Mouse (Mus musculus) heart, postnatal 0 days (tissue): ENCODE measurements around the gene Tmem101. TPM values are rescaled to one million over a fixed set of nuclear protein-coding genes. Genes with fewer than 3 reads are reported as not detected.

Source experiments
- ATAC-seq: fragments of 200-750 bp; cut with Nextera tagmentation; 2 replicates; pipeline ENCODE4 v1.8.0; 2017; ENCODE audit warnings: low read depth, moderate number of reproducible peaks, moderate library complexity; ENCODE audit not compliant: insufficient read depth
- DNase-seq: peaks from one replicate; pipeline ENCODE4 v3.0.0-alpha.2; 2016; ENCODE audit warnings: low spot score
- H3K27ac ChIP-seq: fragments of 300-500 bp; sonication (generic); 2 replicates; pipeline ENCODE4 v1.5.1; 2014; ENCODE audit warnings: low read depth, mild to moderate bottlenecking
- H3K27me3 ChIP-seq: fragments of 300-500 bp; sonication (generic); 2 replicates; pipeline ENCODE4 v1.6.1; 2014; ENCODE audit warnings: low read length, mixed read lengths; ENCODE audit not compliant: control insufficient read depth, insufficient read depth
- H3K36me3 ChIP-seq: fragments of 300-500 bp; sonication (generic); replicated peaks from 2 replicates; pipeline ENCODE4 v1.6.1; 2014; ENCODE audit warnings: low read length, mixed read lengths; ENCODE audit not compliant: control insufficient read depth, insufficient read depth
- H3K4me1 ChIP-seq: fragments of 300-500 bp; sonication (generic); 2 replicates; pipeline ENCODE4 v1.6.1; 2014; ENCODE audit warnings: antibody characterized with exemption; ENCODE audit not compliant: control insufficient read depth, insufficient read depth
- H3K4me2 ChIP-seq: fragments of 300-500 bp; sonication (generic); 2 replicates; pipeline ENCODE4 v1.6.1; 2014; ENCODE audit warnings: low read depth, mild to moderate bottlenecking, low read length, moderate library complexity
- H3K4me3 ChIP-seq: fragments of 300-500 bp; sonication (generic); 2 replicates; pipeline ENCODE4 v1.5.1; 2014; ENCODE audit warnings: low read depth, low read length
- H3K9ac ChIP-seq: fragments of 300-500 bp; sonication (generic); replicated peaks from 2 replicates; pipeline ENCODE4 v1.6.1; 2014; ENCODE audit warnings: low read depth, low read length, mixed read lengths
- H3K9me3 ChIP-seq: fragments of 300-500 bp; sonication (generic); replicated peaks from 2 replicates; pipeline ENCODE4 v1.6.1; 2016; ENCODE audit warnings: low read length; ENCODE audit not compliant: control insufficient read depth
- CTCF ChIP-seq: IDR thresholded peaks from 2 replicates; pipeline ENCODE4 v1.5.1; 2016; ENCODE audit warnings: antibody characterized with exemption, control low read depth, low read depth
- EP300 ChIP-seq: IDR thresholded peaks from 2 replicates; pipeline ENCODE4 v1.6.1; 2016; ENCODE audit warnings: antibody characterized with exemption, low read depth
- WGBS: fragments of 180-500 bp; shearing (Covaris S2); extraction: QIAGEN DNeasy Blood & Tissue Kit; methylation state at CpG from one replicate; pipeline ENCODE4 v1.1.7; 2014; 5-methylcytosine and 5-hydroxymethylcytosine counted together
- polyA plus RNA-seq: library from polyadenylated mRNA; unstranded; fragments of >200 nt; fragmentation: Nextera tagmentation; extraction: Ambion mirVana; gene quantifications from 2 replicates; pipeline ENCODE4 v1.2.1, GENCODE M21; 2015
- total RNA-seq: library from RNA; depleted of rRNA; stranded (reverse); fragments of >200 nt; gene quantifications from 2 replicates; pipeline ENCODE4 v1.2.3, GENCODE M21; 2014; ENCODE audit warnings: low replicate concordance; rRNA removed

The Tmem101 gene
- total and polyA plus RNA-seq, 2 experiments from 2014 or later, result 21.9 to 45.8 TPM

- no peaks in the 10 kb centered on the region for H3K27me3 ChIP-seq
- no peak overlapping the region for H3K4me3 ChIP-seq
- H3K4me1 ChIP-seq, result no peaks in the 10 kb centered on the region
- 49% methylated on average over 8 of the region's 8 CpGs for WGBS
- H3K4me2 ChIP-seq, result no peak overlapping the region
- DNase-seq (no peak), ATAC-seq (no peak)
- H3K27ac ChIP-seq, result no peak overlapping the region
- H3K9me3 ChIP-seq, result no peaks in the 10 kb centered on the region
- no peaks in the 10 kb centered on the region for H3K36me3 ChIP-seq
- H3K9ac ChIP-seq, result no peak overlapping the region
- TF ChIP-seq CTCF, result no peak
- TF ChIP-seq EP300, result no peak
These were observed 40.0 kb downstream of the Tmem101 start for GRCm38 (mm10) chr11:102116241-102116640.

GRCm38 (mm10) chr11:102111576-102111975 lies 44.6 kb downstream of the Tmem101 start:
- H3K4me3 ChIP-seq, result no peak overlapping the region
- no peak for ATAC-seq
- 38% methylated on average over 5 of the region's 5 CpGs for WGBS
- no peak overlapping the region for H3K27ac ChIP-seq
- H3K4me1 ChIP-seq, result no peaks in the 10 kb centered on the region
- H3K4me2 ChIP-seq, result no peak overlapping the region
- peaks cover 33% of the 10 kb centered on the region for H3K27me3 ChIP-seq
- no peak overlapping the region for H3K9ac ChIP-seq
- no peaks in the 10 kb centered on the region for H3K36me3 ChIP-seq
- TF ChIP-seq CTCF, result no peak
- TF ChIP-seq EP300, result no peak
- no peak for DNase-seq
- H3K9me3 ChIP-seq, result no peaks in the 10 kb centered on the region

- Histone ChIP-seq H3K4me2 (no peak within 1 kb of the TSS), H3K4me3 (0 out of 2 replicates have a peak within 1 kb of the TSS, but pooled peaks have one; percentile 9), H3K27ac (no peak within 1 kb of the TSS), H3K9ac (no peak within 1 kb of the TSS), H3K36me3 (no peaks in the 10 kb centered on the region), H3K4me1 (no peaks in the 10 kb centered on the region), H3K27me3 (peaks cover 63% of the 10 kb centered on the region), H3K9me3 (no peaks in the 10 kb centered on the region)
- ATAC-seq (no peak), DNase-seq (no peak)
- 14% methylated on average over 9 of the region's 9 CpGs for WGBS
- TF ChIP-seq CTCF (no peak), EP300 (no peak)
These were observed 48.5 kb downstream of the Tmem101 start, which contains the start of gene Pyy for GRCm38 (mm10) chr11:102107732-102108131. Gene Pyy, minus strand, starts transcription at chr11:102107832.

GRCm38 (mm10) chr11:102106911-102107310 lies 49.3 kb downstream of the Tmem101 start:
- Histone ChIP-seq H3K27ac (no peak overlapping the region), H3K4me3 (0 out of 2 replicates have a peak overlapping the region, but pooled peaks have one; percentile 9), H3K4me1 (no peaks in the 10 kb centered on the region), H3K9ac (no peak overlapping the region), H3K27me3 (peaks cover 67% of the 10 kb centered on the region), H3K9me3 (no peaks in the 10 kb centered on the region), H3K4me2 (no peak overlapping the region), H3K36me3 (no peaks in the 10 kb centered on the region)
- no peak for ATAC-seq
- TF ChIP-seq CTCF, result no peak
- TF ChIP-seq EP300, result no peak
- DNase-seq, result no peak
- WGBS, result 4% methylated on average over 21 of the region's 21 CpGs

Other genes starting within 250 kb of the Tmem101 start
- gene Sost, start 189.4 kb downstream of the Tmem101 start, total RNA-seq, result 6.5 and 21.2 TPM in 2 replicates
- 2.7 and 2.8 TPM in 2 replicates for gene Sost, start 189.4 kb downstream of the Tmem101 start, polyA plus RNA-seq
- gene Cfap97d1, start 172.1 kb downstream of the Tmem101 start, total RNA-seq, result not detected in 2 replicates
- gene Cfap97d1, start 172.1 kb downstream of the Tmem101 start, polyA plus RNA-seq, result not detected in 2 replicates
- gene Dusp3, start 169.4 kb downstream of the Tmem101 start, total RNA-seq, result 106 and 118 TPM in 2 replicates
- 67.9 and 75.7 TPM in 2 replicates for gene Dusp3, start 169.4 kb downstream of the Tmem101 start, polyA plus RNA-seq
- 4.9 and 8.0 TPM in 2 replicates for gene Mpp3, start 127.9 kb downstream of the Tmem101 start, total RNA-seq
- gene Mpp3, start 127.9 kb downstream of the Tmem101 start, polyA plus RNA-seq, result 1.7 and 2.2 TPM in 2 replicates
- 23.0 and 79.5 TPM in 2 replicates for gene Cd300lg, start 114.9 kb downstream of the Tmem101 start, total RNA-seq
- 22.9 and 24.0 TPM in 2 replicates for gene Cd300lg, start 114.9 kb downstream of the Tmem101 start, polyA plus RNA-seq
- gene Mpp2, start 67.9 kb downstream of the Tmem101 start, total RNA-seq, result 6.0 and 12.1 TPM in 2 replicates
- gene Mpp2, start 67.9 kb downstream of the Tmem101 start, polyA plus RNA-seq, result 2.1 and 2.3 TPM in 2 replicates
- not detected in 2 replicates for gene Ppy, start 55.1 kb downstream of the Tmem101 start, total RNA-seq
- not detected in 2 replicates for gene Ppy, start 55.1 kb downstream of the Tmem101 start, polyA plus RNA-seq
- not detected in 2 replicates for gene Pyy, start 48.6 kb downstream of the Tmem101 start, total RNA-seq
- gene Pyy, start 48.6 kb downstream of the Tmem101 start, polyA plus RNA-seq, result not detected in 2 replicates
- not detected in 2 replicates for gene Nags, start 10.9 kb downstream of the Tmem101 start, total RNA-seq
- gene Nags, start 10.9 kb downstream of the Tmem101 start, polyA plus RNA-seq, result not detected in 2 replicates
- 36.0 and 41.4 TPM in 2 replicates for gene Lsm12, start 28.9 kb upstream of the Tmem101 start, total RNA-seq
- gene Lsm12, start 28.9 kb upstream of the Tmem101 start, polyA plus RNA-seq, result 90.1 and 92.7 TPM in 2 replicates
- 47.9 and 55.5 TPM in 2 replicates for gene G6pc3, start 33.2 kb upstream of the Tmem101 start, total RNA-seq
- 18.7 and 20.0 TPM in 2 replicates for gene G6pc3, start 33.2 kb upstream of the Tmem101 start, polyA plus RNA-seq
- 194 and 287 TPM in 2 replicates for gene Hdac5, start 73.8 kb upstream of the Tmem101 start, total RNA-seq
- 51.4 and 67.2 TPM in 2 replicates for gene Hdac5, start 73.8 kb upstream of the Tmem101 start, polyA plus RNA-seq
- gene BC030867, start 92.5 kb upstream of the Tmem101 start, total RNA-seq, result 3.9 and 5.6 TPM in 2 replicates
- 2.2 and 2.9 TPM in 2 replicates for gene BC030867, start 92.5 kb upstream of the Tmem101 start, polyA plus RNA-seq
- 0.99 and 1.2 TPM in 2 replicates for gene Asb16, start 112.3 kb upstream of the Tmem101 start, total RNA-seq
- gene Asb16, start 112.3 kb upstream of the Tmem101 start, polyA plus RNA-seq, result 0.07 TPM in 2 replicates
- gene Tmub2, start 128.5 kb upstream of the Tmem101 start, total RNA-seq, result 57.4 and 61.7 TPM in 2 replicates
- 29.8 and 30.1 TPM in 2 replicates for gene Tmub2, start 128.5 kb upstream of the Tmem101 start, polyA plus RNA-seq
- gene Atxn7l3, start 140.2 kb upstream of the Tmem101 start, total RNA-seq, result 32.5 and 36.2 TPM in 2 replicates
- 5.2 and 5.4 TPM in 2 replicates for gene Atxn7l3, start 140.2 kb upstream of the Tmem101 start, polyA plus RNA-seq
- 30.8 and 34.5 TPM in 2 replicates for gene Ubtf, start 163.3 kb upstream of the Tmem101 start, total RNA-seq
- gene Ubtf, start 163.3 kb upstream of the Tmem101 start, polyA plus RNA-seq, result 36.5 and 42.5 TPM in 2 replicates
- gene Slc4a1, start 209.8 kb upstream of the Tmem101 start, total RNA-seq, result 1.9 and 7.5 TPM in 2 replicates
- 1.3 and 3.1 TPM in 2 replicates for gene Slc4a1, start 209.8 kb upstream of the Tmem101 start, polyA plus RNA-seq
- 12.5 TPM in 1 of 2 replicates, not detected in the other for gene Rundc3a, start 237.0 kb upstream of the Tmem101 start, total RNA-seq
- gene Rundc3a, start 237.0 kb upstream of the Tmem101 start, polyA plus RNA-seq, result 0.74 and 0.92 TPM in 2 replicates